Mouse (Mus musculus) G1E-ER4 (cell line): Measurements from ENCODE around the gene Mcoln3. TPM values are rescaled to one million over a fixed set of nuclear protein-coding genes. Genes with fewer than 3 reads are reported as not detected.

Source experiments
- GATA1 ChIP-seq: IDR thresholded peaks from one replicate; pipeline ENCODE4 v1.8.0; 2012; ENCODE audit warnings: low read length, inconsistent platforms
- polyA plus RNA-seq: library from polyadenylated mRNA; stranded (reverse); fragments of >175 nt; gene quantifications from 2 replicates; pipeline ENCODE4 v1.2.3, GENCODE M21; 2012

Gene Mcoln3
- polyA plus RNA-seq, 1 experiment = not detected

- no peak for TF ChIP-seq GATA1
Observed at GRCm38 (mm10) chr3:146151755-146152154, 34.5 kb downstream of the Mcoln3 start.

GRCm38 (mm10) chr3:146152348-146152747 lies 35.1 kb downstream of the Mcoln3 start:
- no peak for TF ChIP-seq GATA1

GRCm38 (mm10) chr3:146152913-146153312 lies 35.7 kb downstream of the Mcoln3 start:
- no peak for TF ChIP-seq GATA1

GRCm38 (mm10) chr3:146153862-146154611 lies 36.8 kb downstream of the Mcoln3 start:
- no peak for TF ChIP-seq GATA1

- TF ChIP-seq GATA1 = no peak
Observed at GRCm38 (mm10) chr3:146155628-146156576, 38.7 kb downstream of the Mcoln3 start.

GRCm38 (mm10) chr3:146156811-146157210 lies 39.6 kb downstream of the Mcoln3 start:
- TF ChIP-seq GATA1 = no peak

GRCm38 (mm10) chr3:146158039-146158438 lies 40.8 kb downstream of the Mcoln3 start:
- no peak for TF ChIP-seq GATA1

- no peak for TF ChIP-seq GATA1
Observed at GRCm38 (mm10) chr3:146159360-146159759, 42.1 kb downstream of the Mcoln3 start.

- no peak for TF ChIP-seq GATA1
Observed at GRCm38 (mm10) chr3:146162197-146162596, 44.9 kb downstream of the Mcoln3 start.

GRCm38 (mm10) chr3:146169356-146169755 lies 52.1 kb downstream of the Mcoln3 start:
- TF ChIP-seq GATA1 = no peak

- no peak for TF ChIP-seq GATA1
Observed at GRCm38 (mm10) chr3:146173030-146173429, 55.8 kb downstream of the Mcoln3 start.

- TF ChIP-seq GATA1 = no peak
Observed at GRCm38 (mm10) chr3:146174215-146174614, 57.0 kb downstream of the Mcoln3 start.

- TF ChIP-seq GATA1 = no peak
Observed at GRCm38 (mm10) chr3:146177295-146177694, 60.0 kb downstream of the Mcoln3 start.

- no peak for TF ChIP-seq GATA1
Observed at GRCm38 (mm10) chr3:146177748-146178582, 60.7 kb downstream of the Mcoln3 start.

- no peak for TF ChIP-seq GATA1
Observed at GRCm38 (mm10) chr3:146180341-146180740, 63.1 kb downstream of the Mcoln3 start.
